Mouse (Mus musculus) CH12.LX (cell line): Measurements from ENCODE around the gene Ptpn14.

Experiments used
- CHD2 ChIP-seq: IDR thresholded peaks from 2 replicates; pipeline ENCODE4 v1.6.1; 2011; ENCODE audit warnings: low read length, improper control_type of control experiment
- E2F4 ChIP-seq: IDR thresholded peaks from 2 replicates; pipeline ENCODE4 v1.6.1; 2011; ENCODE audit warnings: low read depth, low read length, improper control_type of control experiment; ENCODE audit not compliant: insufficient replicate concordance
- HCFC1 ChIP-seq: IDR thresholded peaks from 2 replicates; pipeline ENCODE4 v1.6.1; 2012; ENCODE audit warnings: low read depth, mild to moderate bottlenecking, inconsistent platforms, low read length, improper control_type of control experiment
- MAX ChIP-seq: IDR thresholded peaks from 2 replicates; pipeline ENCODE4 v1.6.1; 2011; ENCODE audit warnings: low read length, improper control_type of control experiment
- MYC ChIP-seq: IDR thresholded peaks from 2 replicates; pipeline ENCODE4 v1.6.1; 2011; ENCODE audit warnings: low read depth, mild to moderate bottlenecking, improper control_type of control experiment, low read length
- POLR2A ChIP-seq: IDR thresholded peaks from 2 replicates; pipeline ENCODE4 v1.6.1; 2011; ENCODE audit warnings: low read depth, mild to moderate bottlenecking, improper control_type of control experiment, low read length
- TCF12 ChIP-seq: IDR thresholded peaks from 2 replicates; pipeline ENCODE4 v1.6.1; 2014; ENCODE audit warnings: low read depth, mild to moderate bottlenecking, inconsistent platforms, low read length, improper control_type of control experiment
- ZKSCAN1 ChIP-seq: IDR thresholded peaks from 2 replicates; pipeline ENCODE4 v1.6.1; 2012; ENCODE audit warnings: low read depth, inconsistent platforms, low read length, improper control_type of control experiment, borderline replicate concordance

GRCm38 (mm10) chr1:189703591-189703990 lies 24.5 kb upstream of the Ptpn14 start:
- peak; percentile 71; the same call in 1 of the 2 replicates for TF ChIP-seq TCF12
- TF ChIP-seq HCFC1: no peak
- no peak for TF ChIP-seq POLR2A
- TF ChIP-seq CHD2: peak; percentile 55; the same call in 1 of the 2 replicates
- no peak for TF ChIP-seq E2F4
- TF ChIP-seq ZKSCAN1: no peak
- TF ChIP-seq MYC: no peak
- no peak for TF ChIP-seq MAX
